Mouse (Mus musculus): ENCODE data around the gene H2-Oa. TPM values are rescaled to one million over a fixed set of nuclear protein-coding genes. Genes with fewer than 3 reads are reported as not detected.

Gene H2-Oa
- total and polyA plus RNA-seq, 3 experiments, result 0.62 to 1.9 TPM; not detected in 1

- DNase-seq, result peak; percentile 99
These were observed 30.2 kb downstream of the H2-Oa start, which contains the start of gene Brd2 for GRCm38 (mm10) chr17:34122188-34122984. Gene Brd2 (minus strand): TSS chr17:34122634.

GRCm38 (mm10) chr17:34123111-34123510 is 31.0 kb downstream of the H2-Oa start:
- DNase-seq, result no peak

- peak; percentile 36 for DNase-seq
These were observed 31.4 kb downstream of the H2-Oa start for GRCm38 (mm10) chr17:34123518-34123917.

GRCm38 (mm10) chr17:34124649-34125048 is 32.5 kb downstream of the H2-Oa start:
- no peak for DNase-seq

GRCm38 (mm10) chr17:34126826-34127420 is 34.8 kb downstream of the H2-Oa start:
- no peak for DNase-seq

- DNase-seq, result peak; percentile 60
These were observed 35.3 kb downstream of the H2-Oa start for GRCm38 (mm10) chr17:34127475-34127874.

- DNase-seq, result no peak
These were observed 36.3 kb downstream of the H2-Oa start for GRCm38 (mm10) chr17:34128264-34128937.

GRCm38 (mm10) chr17:34128944-34129791 is 37.0 kb downstream of the H2-Oa start:
- no peak for DNase-seq

- no peak for DNase-seq
These were observed 38.2 kb downstream of the H2-Oa start for GRCm38 (mm10) chr17:34130073-34130947.

- DNase-seq, result no peak
These were observed 39.8 kb downstream of the H2-Oa start for GRCm38 (mm10) chr17:34131911-34132310.

- DNase-seq, result no peak
These were observed 41.1 kb downstream of the H2-Oa start for GRCm38 (mm10) chr17:34133289-34133688.

- DNase-seq, result no peak
These were observed 42.3 kb downstream of the H2-Oa start for GRCm38 (mm10) chr17:34134451-34134850.

GRCm38 (mm10) chr17:34135297-34136224 is 43.4 kb downstream of the H2-Oa start:
- peak; percentile 98 for DNase-seq

GRCm38 (mm10) chr17:34137601-34138000 is 45.5 kb downstream of the H2-Oa start:
- DNase-seq, result no peak

- no peak for DNase-seq
These were observed 46.5 kb downstream of the H2-Oa start for GRCm38 (mm10) chr17:34138655-34139054.

- DNase-seq, result peak; percentile 45
These were observed 47.3 kb downstream of the H2-Oa start for GRCm38 (mm10) chr17:34139416-34139815.

- DNase-seq, result no peak
These were observed 48.1 kb downstream of the H2-Oa start for GRCm38 (mm10) chr17:34140240-34140639.

- no peak for DNase-seq
These were observed 49.3 kb downstream of the H2-Oa start for GRCm38 (mm10) chr17:34141448-34141847.

- no peak for DNase-seq
These were observed 50.4 kb downstream of the H2-Oa start for GRCm38 (mm10) chr17:34142456-34143010.

Data from adrenal gland, adult 2 months (tissue).